Mouse (Mus musculus) liver, adult 2 months (tissue): Measurements from ENCODE around the gene Trip12. TPM values are rescaled to one million over a fixed set of nuclear protein-coding genes. Genes with fewer than 3 reads are reported as not detected.
A peak's percentile ranks its signal among the peaks of the same experiment; 100 is the strongest.

Source experiments
- DNase-seq: peaks from one replicate; pipeline ENCODE4 v3.0.0-alpha.2; 2011; ENCODE audit warnings: low read depth, low spot score; ENCODE audit errors: extremely low read depth
- H3K27ac ChIP-seq: fragments of 200-500 bp; replicated peaks from 2 replicates; pipeline ENCODE4 v1.5.1; 2012; ENCODE audit warnings: low read depth, mild to moderate bottlenecking, control low read depth, inconsistent platforms, low read length; ENCODE audit not compliant: insufficient read depth
- H3K27me3 ChIP-seq: fragments of 200-500 bp; 2 replicates; pipeline ENCODE4 v1.6.1; 2012; ENCODE audit warnings: mild to moderate bottlenecking, moderate library complexity, low read length, inconsistent platforms; ENCODE audit not compliant: control insufficient read depth, insufficient read depth
- H3K36me3 ChIP-seq: fragments of 200-500 bp; 2 replicates; pipeline ENCODE4 v1.6.1; 2012; ENCODE audit warnings: low read length, inconsistent platforms; ENCODE audit not compliant: control insufficient read depth, insufficient read depth
- H3K4me1 ChIP-seq: fragments of 200-500 bp; 2 replicates; pipeline ENCODE4 v1.6.1; 2011; ENCODE audit warnings: low read length; ENCODE audit not compliant: control insufficient read depth, insufficient read depth
- H3K4me3 ChIP-seq: fragments of 200-500 bp; 2 replicates; pipeline ENCODE4 v1.5.1; 2011; ENCODE audit warnings: low read depth, mild to moderate bottlenecking, control low read depth, low read length, moderate library complexity; ENCODE audit not compliant: insufficient read depth
- H3K79me2 ChIP-seq: fragments of 200-500 bp; 2 replicates; pipeline ENCODE4 v1.6.1; 2012; ENCODE audit warnings: inconsistent platforms, mild to moderate bottlenecking, low read length, moderate library complexity; ENCODE audit not compliant: control insufficient read depth, insufficient read depth
- H3K9ac ChIP-seq: fragments of 200-500 bp; 2 replicates; pipeline ENCODE4 v1.6.1; 2012; ENCODE audit warnings: low read depth, mild to moderate bottlenecking, control low read depth, inconsistent platforms, low read length
- CTCF ChIP-seq: fragments of 200-500 bp; IDR thresholded peaks from 2 replicates; pipeline ENCODE4 v1.5.1; 2011; ENCODE audit warnings: low read depth, low read length, control low read depth
- POLR2A ChIP-seq: fragments of 200-500 bp; IDR thresholded peaks from 2 replicates; pipeline ENCODE4 v1.6.1; 2011; ENCODE audit warnings: low read length, control low read depth; ENCODE audit not compliant: insufficient read depth; ENCODE audit errors: extremely low read depth
- WGBS: fragments of 180-500 bp; shearing (Covaris S2); methylation state at CpG from one replicate; pipeline ENCODE4 v1.1.7; 2018; 5-methylcytosine and 5-hydroxymethylcytosine counted together
- polyA plus RNA-seq: library from polyadenylated mRNA; depleted of rRNA; stranded (reverse); fragments of >200 nt; gene quantifications from 2 replicates; pipeline ENCODE4 v1.2.3, GENCODE M21; 2012
- total RNA-seq: library from RNA; depleted of rRNA; stranded (reverse); fragments of >200 nt; gene quantifications from 2 replicates; pipeline ENCODE4 v1.2.3, GENCODE M21; 2014

Gene Trip12
- total and polyA plus RNA-seq, 2 experiments = 15.6 to 81.6 TPM

DNA sequence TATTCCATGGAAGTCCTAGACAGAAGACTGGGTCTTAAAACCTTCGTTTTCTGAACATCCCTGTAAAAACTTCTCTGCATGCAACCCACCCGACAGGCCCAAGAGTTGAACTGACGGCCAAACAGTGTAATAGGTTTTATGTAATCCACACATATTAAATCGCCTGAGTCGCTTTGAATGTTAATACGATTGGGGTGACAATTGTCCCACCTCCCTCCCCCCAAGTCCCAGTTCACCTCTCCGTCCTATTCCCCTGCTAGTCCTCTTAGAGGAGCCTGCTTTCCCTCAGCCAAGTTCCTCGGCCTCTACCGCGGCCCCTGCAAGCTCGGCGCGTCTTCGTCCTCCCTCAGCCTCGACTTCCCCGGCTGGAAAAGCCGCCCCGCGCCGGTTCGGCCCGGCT lies 2.2 kb downstream of the Trip12 start:
- H3K79me2 ChIP-seq = peaks cover 13% of the 10 kb centered on the region
- peaks cover 2% of the 10 kb centered on the region; the same call in 1 of the 2 replicates for H3K4me1 ChIP-seq
- under 1% methylated on average over 20 of the region's 22 CpGs for WGBS
- H3K9ac ChIP-seq = peak overlapping the region; percentile 99
- peak overlapping the region; percentile 48 for H3K27ac ChIP-seq
- H3K4me3 ChIP-seq = peak overlapping the region; percentile 77
- no peaks in the 10 kb centered on the region for H3K27me3 ChIP-seq
- peak; percentile 33 for DNase-seq
- H3K36me3 ChIP-seq = peaks cover under 1% of the 10 kb centered on the region
- TF ChIP-seq CTCF (no peak), POLR2A (no peak)

DNA sequence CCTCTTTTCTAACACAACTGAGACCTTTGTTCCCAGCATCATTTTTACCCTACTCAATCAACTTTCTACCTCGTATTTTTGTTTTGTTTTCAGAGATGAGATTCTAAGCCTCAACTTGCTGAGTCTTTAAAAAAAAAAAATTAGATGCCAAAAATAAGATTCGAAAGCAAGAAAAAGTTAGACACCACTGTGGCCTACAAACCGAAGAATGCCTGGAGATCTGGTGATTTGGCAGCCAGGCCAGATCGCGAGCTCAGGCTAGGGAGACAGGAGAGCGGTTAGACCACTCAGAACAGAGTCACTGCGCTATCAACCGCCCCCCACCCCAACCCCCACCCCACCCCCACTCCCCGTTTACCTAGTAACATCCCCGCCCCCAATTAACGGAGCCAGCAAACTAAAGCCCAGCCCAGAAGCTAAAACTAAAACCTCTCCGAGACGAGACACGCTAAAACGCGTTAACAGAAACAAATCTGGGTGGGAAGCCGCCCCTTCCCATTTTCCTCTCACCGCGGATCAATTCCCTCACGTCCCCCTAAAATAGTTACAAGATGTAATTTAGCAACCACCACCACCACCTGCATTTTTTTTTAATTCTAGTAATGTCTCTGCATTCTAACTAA lies 2.7 kb downstream of the Trip12 start:
- Histone ChIP-seq H3K9ac (peak overlapping the region; percentile 52), H3K4me1 (peaks cover 2% of the 10 kb centered on the region; the same call in 1 of the 2 replicates), H3K27ac (0 out of 2 replicates have a peak overlapping the region, but pooled peaks have one; percentile 24), H3K4me3 (peak overlapping the region; percentile 77), H3K36me3 (peaks cover 4% of the 10 kb centered on the region), H3K79me2 (peaks cover 13% of the 10 kb centered on the region), H3K27me3 (no peaks in the 10 kb centered on the region)
- TF ChIP-seq CTCF (no peak), POLR2A (no peak)
- WGBS = 1% methylated on average over 20 of the region's 20 CpGs
- DNase-seq = peak; percentile 48

DNA sequence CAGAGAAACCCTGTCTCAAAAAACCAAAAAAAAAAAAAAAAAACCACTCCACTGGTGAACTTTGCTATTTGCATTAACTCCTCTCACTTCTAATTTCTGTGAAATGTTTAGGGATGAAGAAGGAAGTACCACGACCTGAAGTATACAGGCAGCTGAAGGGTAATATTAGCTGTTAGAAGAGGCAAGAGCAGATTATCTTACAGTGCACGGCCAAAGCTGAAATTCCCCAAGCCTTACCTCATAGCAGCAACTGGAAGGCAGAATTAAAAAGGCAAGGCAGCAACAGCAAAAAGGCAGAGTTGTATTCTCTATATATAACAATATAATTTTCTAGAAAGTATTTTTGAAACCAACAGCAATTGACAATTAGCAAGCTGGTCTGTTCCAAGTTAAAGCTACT lies 15.2 kb downstream of the Trip12 start:
- Histone ChIP-seq H3K79me2 (peaks cover 13% of the 10 kb centered on the region; the same call in 1 of the 2 replicates), H3K4me1 (peaks cover 2% of the 10 kb centered on the region; the same call in 1 of the 2 replicates), H3K36me3 (peaks cover 20% of the 10 kb centered on the region), H3K27ac (no peak overlapping the region), H3K27me3 (no peaks in the 10 kb centered on the region), H3K4me3 (no peak overlapping the region), H3K9ac (no peak overlapping the region)
- 23% methylated on average over 2 of the region's 2 CpGs for WGBS
- DNase-seq = no peak
- no peak for TF ChIP-seq CTCF
- TF ChIP-seq POLR2A = no peak

DNA sequence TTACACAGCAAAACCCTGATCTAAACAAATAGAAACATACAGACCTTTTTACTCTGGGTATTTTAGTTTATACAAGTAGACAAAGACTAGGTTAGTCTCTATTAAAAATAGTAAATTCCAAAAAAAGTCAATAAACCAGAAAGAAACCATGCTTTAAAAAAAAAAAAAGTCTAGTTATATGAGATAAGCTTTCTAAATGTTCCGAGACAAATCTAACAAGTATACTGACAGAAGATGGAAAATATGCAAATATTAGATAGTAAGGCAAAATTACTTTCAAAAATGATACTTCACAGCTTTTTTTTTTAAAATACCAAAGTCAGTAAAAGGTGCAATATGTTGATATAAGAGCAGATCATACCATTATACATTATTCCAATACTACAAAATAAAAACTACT lies 22.7 kb downstream of the Trip12 start:
- Histone ChIP-seq H3K27ac (no peak overlapping the region), H3K9ac (no peak overlapping the region), H3K27me3 (no peaks in the 10 kb centered on the region), H3K4me3 (no peak overlapping the region), H3K36me3 (peaks cover 14% of the 10 kb centered on the region), H3K79me2 (peaks cover 12% of the 10 kb centered on the region; the same call in 1 of the 2 replicates), H3K4me1 (peaks cover 3% of the 10 kb centered on the region; the same call in 1 of the 2 replicates)
- TF ChIP-seq POLR2A (no peak), CTCF (no peak)
- 89% methylated on average over 1 of the region's 1 CpGs for WGBS
- DNase-seq = no peak

DNA sequence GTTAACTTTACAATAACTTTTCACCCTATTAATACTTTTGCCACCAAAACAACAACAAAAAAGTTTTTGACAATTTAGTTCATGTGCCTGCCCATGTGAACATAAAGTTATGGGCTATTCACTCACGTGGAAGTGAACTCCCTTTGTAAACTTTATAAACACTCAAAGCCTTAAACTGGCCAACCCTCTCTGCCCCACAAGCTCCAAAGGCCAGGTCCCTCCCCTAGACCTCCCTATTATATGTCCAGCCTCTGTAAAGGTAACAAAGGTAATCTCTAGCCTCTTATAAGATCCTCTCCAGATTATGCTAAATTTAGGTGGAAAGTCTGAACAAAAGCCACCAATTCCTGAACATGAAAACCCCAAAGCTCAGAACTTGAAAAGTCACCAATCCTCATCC lies 36.5 kb downstream of the Trip12 start:
- Histone ChIP-seq H3K79me2 (peaks cover 11% of the 10 kb centered on the region; the same call in 1 of the 2 replicates), H3K27me3 (no peaks in the 10 kb centered on the region), H3K4me3 (no peak overlapping the region), H3K9ac (no peak overlapping the region), H3K27ac (no peak overlapping the region), H3K36me3 (peaks cover 2% of the 10 kb centered on the region; the same call in 1 of the 2 replicates), H3K4me1 (peaks cover 6% of the 10 kb centered on the region; the same call in 1 of the 2 replicates)
- WGBS = 38% methylated on average over 1 of the region's 1 CpGs
- no peak for TF ChIP-seq POLR2A
- TF ChIP-seq CTCF = no peak
- no peak for DNase-seq

DNA sequence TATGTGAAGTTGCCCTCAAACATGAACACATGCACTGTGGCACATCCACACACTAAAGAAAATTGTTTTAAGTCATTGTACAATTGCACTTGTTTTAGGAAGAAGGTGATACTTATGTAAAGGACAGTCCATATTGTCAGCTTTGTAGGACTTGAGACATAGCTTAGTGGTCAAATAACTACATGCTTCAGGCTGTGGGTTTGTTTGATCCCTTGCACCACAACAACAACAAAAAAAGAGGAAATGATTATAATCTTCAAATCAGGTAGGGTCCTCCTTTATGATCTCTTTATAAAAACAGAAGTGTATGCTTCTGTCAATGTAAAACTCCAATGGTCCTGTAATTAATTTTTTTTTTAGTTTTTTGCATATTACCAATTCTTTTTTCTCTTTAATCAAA lies 41.1 kb downstream of the Trip12 start:
- TF ChIP-seq CTCF (no peak), POLR2A (no peak)
- Histone ChIP-seq H3K27ac (no peak overlapping the region), H3K9ac (no peak overlapping the region), H3K4me1 (peaks cover 9% of the 10 kb centered on the region), H3K4me3 (no peak overlapping the region), H3K79me2 (peaks cover 17% of the 10 kb centered on the region; the same call in 1 of the 2 replicates), H3K27me3 (no peaks in the 10 kb centered on the region), H3K36me3 (peaks cover 6% of the 10 kb centered on the region)
- no peak for DNase-seq
